Mouse (Mus musculus): ENCODE data around the gene E030030I06Rik. TPM values are rescaled to one million over a fixed set of nuclear protein-coding genes. Genes with fewer than 3 reads are reported as not detected.
"Not testable (repeated sequence)": the region's sequence is repeated elsewhere in the genome, so short reads cannot be mapped to it uniquely, and the experiment has no call there.

The E030030I06Rik gene
- polyA plus RNA-seq, 1 experiment, result 4.5 TPM

DNA sequence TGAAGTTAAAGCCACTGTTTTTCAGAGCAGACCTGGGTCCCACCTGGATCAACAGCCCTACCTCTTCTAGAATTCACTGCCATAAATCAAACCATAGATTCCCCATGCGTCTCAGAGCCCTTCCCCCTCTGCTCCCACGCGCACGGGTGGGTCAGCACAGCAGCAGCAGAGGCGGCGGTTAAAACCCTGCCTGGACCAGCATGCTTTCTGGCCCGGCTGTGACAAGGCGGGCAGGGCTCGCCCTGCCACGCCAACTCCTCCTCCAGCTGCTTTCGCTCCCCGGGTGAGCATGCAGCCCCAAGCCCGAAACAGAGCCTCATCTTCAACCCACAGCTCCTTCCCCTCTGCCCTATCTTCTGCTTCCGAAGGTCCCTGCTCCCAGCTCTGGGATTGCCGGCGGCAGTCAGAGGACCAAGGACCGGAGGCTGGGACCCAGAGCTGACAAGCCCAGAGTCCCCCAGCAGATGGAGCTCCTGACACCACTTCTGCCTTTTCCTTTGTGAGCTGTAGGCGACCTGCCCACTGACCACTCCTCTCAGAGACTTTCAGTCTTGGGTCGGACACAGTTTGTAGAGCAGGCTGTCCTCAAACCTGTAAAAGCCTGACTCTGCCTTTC, 8.3 kb downstream of the E030030I06Rik start:
- 6% methylated on average over 19 of the region's 19 CpGs for WGBS
- Histone ChIP-seq H3K4me1 (ENCODE audit: control insufficient read depth, insufficient read depth, insufficient read length) (peaks cover 3% of the 10 kb centered on the region; the same call in 1 of the 2 replicates), H3K27ac (ENCODE audit: insufficient read depth, low read length) (no peak overlapping the region), H3K36me3 (ENCODE audit: control insufficient read depth, insufficient read depth, low read length) (no peaks in the 10 kb centered on the region), H3K27me3 (ENCODE audit: control insufficient read depth, insufficient read depth, low read length) (0 out of 2 replicates have a peak, but pooled peaks cover 3% of the 10 kb centered on the region), H3K4me3 (ENCODE audit: extremely low read depth, insufficient read depth, insufficient read length) (peak overlapping the region; percentile 38; the same call in 1 of the 2 replicates)
- DNase-seq (ENCODE audit: low read depth in 1 of 2, low spot score in 2 of 2), result peak in 1 of 2 experiments; percentile 57
- TF ChIP-seq CTCF (IDR thresholded peaks at IDR 0.05; ENCODE audit: extremely low read depth, insufficient read depth, insufficient read length, insufficient replicate concordance) (peak; percentile 66; the same call in 1 of the 2 replicates), POLR2A (IDR thresholded peaks at IDR 0.05; ENCODE audit: low read depth, low read length) (no peak)

DNA sequence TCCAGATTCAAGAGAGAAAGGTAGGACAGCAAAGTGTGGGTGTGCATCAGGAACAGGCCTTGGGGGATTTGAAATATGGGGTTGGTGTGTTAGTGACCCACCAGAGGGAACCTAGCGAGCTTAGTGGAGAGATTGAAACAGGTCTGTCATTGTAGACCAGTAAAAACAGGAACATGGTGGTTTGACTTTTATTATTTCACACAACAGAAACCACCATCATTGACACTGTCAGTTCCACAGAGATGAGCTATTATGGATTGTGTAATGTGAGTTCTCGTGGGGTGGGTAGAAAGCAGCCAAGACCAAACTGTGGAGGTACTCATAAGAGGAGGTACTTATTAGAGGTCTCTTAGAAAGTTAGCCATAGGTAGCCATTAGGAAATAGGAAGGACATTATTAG, 74.5 kb downstream of the E030030I06Rik start:
- no peaks in the 10 kb centered on the region for H3K4me1 ChIP-seq (ENCODE audit: control insufficient read depth, insufficient read depth, insufficient read length)
- no peak for TF ChIP-seq POLR2A (IDR thresholded peaks at IDR 0.05; ENCODE audit: low read depth, low read length)
- TF ChIP-seq CTCF (IDR thresholded peaks at IDR 0.05; ENCODE audit: extremely low read depth, insufficient read depth, insufficient read length, insufficient replicate concordance), result no peak
- DNase-seq (ENCODE audit: low read depth in 1 of 2, low spot score in 2 of 2), result no peak
- no peaks in the 10 kb centered on the region for H3K27me3 ChIP-seq (ENCODE audit: control insufficient read depth, insufficient read depth, low read length)
- no peaks in the 10 kb centered on the region for H3K36me3 ChIP-seq (ENCODE audit: control insufficient read depth, insufficient read depth, low read length)
- H3K4me3 ChIP-seq (ENCODE audit: extremely low read depth, insufficient read depth, insufficient read length), result no peak overlapping the region
- WGBS, result 51% methylated on average over 2 of the region's 2 CpGs
- no peak overlapping the region for H3K27ac ChIP-seq (ENCODE audit: insufficient read depth, low read length)

GRCm38 (mm10) chr10:22072739-22073138, 76.3 kb downstream of the E030030I06Rik start:
- Histone ChIP-seq H3K27me3 (ENCODE audit: control insufficient read depth, insufficient read depth, low read length) (no peaks in the 10 kb centered on the region), H3K4me3 (ENCODE audit: extremely low read depth, insufficient read depth, insufficient read length) (no peak overlapping the region), H3K36me3 (ENCODE audit: control insufficient read depth, insufficient read depth, low read length) (no peaks in the 10 kb centered on the region), H3K27ac (ENCODE audit: insufficient read depth, low read length) (no peak overlapping the region), H3K4me1 (ENCODE audit: control insufficient read depth, insufficient read depth, insufficient read length) (no peaks in the 10 kb centered on the region)
- WGBS, result 76% methylated on average over 2 of the region's 2 CpGs
- TF ChIP-seq CTCF (IDR thresholded peaks at IDR 0.05; ENCODE audit: extremely low read depth, insufficient read depth, insufficient read length, insufficient replicate concordance), result no peak
- DNase-seq (ENCODE audit: low read depth in 1 of 2, low spot score in 2 of 2), result peak in 1 of 2 experiments; percentile 9

DNA sequence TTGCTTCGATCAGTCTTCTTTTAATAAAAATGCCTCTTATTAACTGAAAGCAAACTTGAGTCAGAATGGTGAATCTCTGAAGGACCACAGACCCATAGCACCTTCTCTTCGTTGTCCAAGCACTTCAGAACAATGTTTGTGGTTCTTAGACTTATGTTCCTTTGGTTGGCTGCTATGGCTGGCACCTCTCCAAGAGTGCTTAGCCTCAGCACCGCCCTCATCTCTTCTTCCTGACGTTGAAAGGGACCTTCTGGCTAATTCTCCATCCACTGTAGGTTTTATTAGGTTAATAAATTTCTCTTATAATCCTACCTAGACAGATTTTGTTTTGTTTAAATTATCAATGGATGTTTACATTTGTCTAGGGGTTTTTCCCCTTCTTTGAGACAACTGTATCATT, 78.5 kb downstream of the E030030I06Rik start:
- Histone ChIP-seq H3K4me1 (ENCODE audit: control insufficient read depth, insufficient read depth, insufficient read length) (no peaks in the 10 kb centered on the region), H3K4me3 (ENCODE audit: extremely low read depth, insufficient read depth, insufficient read length) (no peak overlapping the region), H3K27me3 (ENCODE audit: control insufficient read depth, insufficient read depth, low read length) (no peaks in the 10 kb centered on the region), H3K36me3 (ENCODE audit: control insufficient read depth, insufficient read depth, low read length) (no peaks in the 10 kb centered on the region), H3K27ac (ENCODE audit: insufficient read depth, low read length) (no peak overlapping the region)
- TF ChIP-seq POLR2A (IDR thresholded peaks at IDR 0.05; ENCODE audit: low read depth, low read length), result no peak
- no peak for TF ChIP-seq CTCF (IDR thresholded peaks at IDR 0.05; ENCODE audit: extremely low read depth, insufficient read depth, insufficient read length, insufficient replicate concordance)
- 35% methylated on average over 4 of the region's 4 CpGs for WGBS
- DNase-seq (ENCODE audit: low read depth in 1 of 2, low spot score in 2 of 2), result no peak

GRCm38 (mm10) chr10:22070168-22070567, 78.9 kb downstream of the E030030I06Rik start:
- Histone ChIP-seq H3K36me3 (ENCODE audit: control insufficient read depth, insufficient read depth, low read length) (no peaks in the 10 kb centered on the region), H3K4me3 (ENCODE audit: extremely low read depth, insufficient read depth, insufficient read length) (no peak overlapping the region), H3K27ac (ENCODE audit: insufficient read depth, low read length) (no peak overlapping the region), H3K27me3 (ENCODE audit: control insufficient read depth, insufficient read depth, low read length) (no peaks in the 10 kb centered on the region), H3K4me1 (ENCODE audit: control insufficient read depth, insufficient read depth, insufficient read length) (no peaks in the 10 kb centered on the region)
- TF ChIP-seq CTCF (IDR thresholded peaks at IDR 0.05; ENCODE audit: extremely low read depth, insufficient read depth, insufficient read length, insufficient replicate concordance) (no peak), POLR2A (IDR thresholded peaks at IDR 0.05; ENCODE audit: low read depth, low read length) (no peak)
- WGBS, result 71% methylated on average over 2 of the region's 2 CpGs
- no peak for DNase-seq (ENCODE audit: low read depth in 1 of 2, low spot score in 2 of 2)

- DNase-seq (ENCODE audit: low read depth in 1 of 2, low spot score in 2 of 2); H3K36me3 ChIP-seq (ENCODE audit: control insufficient read depth, insufficient read depth, low read length); H3K4me3 ChIP-seq (ENCODE audit: extremely low read depth, insufficient read depth, insufficient read length); H3K4me1 ChIP-seq (ENCODE audit: control insufficient read depth, insufficient read depth, insufficient read length); H3K27ac ChIP-seq (ENCODE audit: insufficient read depth, low read length); H3K27me3 ChIP-seq (ENCODE audit: control insufficient read depth, insufficient read depth, low read length): not testable (repeated sequence)
- 91% methylated on average over 7 of the region's 7 CpGs for WGBS
Observed at GRCm38 (mm10) chr10:22067979-22068378, 81.1 kb downstream of the E030030I06Rik start, which contains the start of gene 4930444G20Rik. Gene 4930444G20Rik, minus strand, starts transcription at chr10:22068079.

Other genes starting within 250 kb of the E030030I06Rik start
- not detected in 2 replicates for gene 4930444G20Rik, start 81.2 kb downstream of the E030030I06Rik start, polyA plus RNA-seq (2012; rRNA removed)
- gene Raet1e, start 9.3 kb upstream of the E030030I06Rik start, polyA plus RNA-seq (2012; rRNA removed), result 0.14 TPM in 1 of 2 replicates, not detected in the other
- gene H60b, start 9.3 kb upstream of the E030030I06Rik start, polyA plus RNA-seq (2012; rRNA removed), result 0.08 TPM in 1 of 2 replicates, not detected in the other
- not detected in 2 replicates for gene Raet1d, start 211.3 kb upstream of the E030030I06Rik start, polyA plus RNA-seq (2012; rRNA removed)

Measured in spleen, adult 2 months (tissue).